Mouse (Mus musculus) ES-E14 (cell line): ENCODE measurements at regions not wholly inside any gene's neighbourhood (a gene's known extent, or its start where the extent isn't known, plus 50 kb on each side); places are given as distances from the start of the nearest gene placed in this dataset.

Experiments used
- DNase-seq: peaks from one replicate; pipeline ENCODE4 v3.0.0-alpha.2; 2013; ENCODE audit warnings: low read depth, low spot score
- H3K27ac ChIP-seq: 2 replicates; pipeline ENCODE4 v1.5.1; 2012; ENCODE audit warnings: low read depth, mild to moderate bottlenecking, low read length, moderate library complexity, mixed read lengths; ENCODE audit not compliant: poor library complexity, insufficient read depth, severe bottlenecking
- H3K36me3 ChIP-seq: 2 replicates; pipeline ENCODE4 v1.6.1; 2012; ENCODE audit warnings: mild to moderate bottlenecking, low read length, moderate library complexity, mixed read lengths; ENCODE audit not compliant: control insufficient read depth, poor library complexity, insufficient read depth, severe bottlenecking
- H3K4me1 ChIP-seq, 2 experiments: fragments of 150-350 bp in 1 of 2; sonication (generic) in 1 of 2; 2 replicates each; pipeline ENCODE4 v1.6.1; 2012; ENCODE audit warnings: low read length in 2 of 2, mild to moderate bottlenecking in 1 of 2, mixed read lengths in 1 of 2; ENCODE audit not compliant: control insufficient read depth in 2 of 2, insufficient read depth in 2 of 2, poor library complexity in 1 of 2
- H3K4me3 ChIP-seq, 2 experiments: fragments of 150-350 bp in 1 of 2; sonication (generic) in 1 of 2; 2 replicates each; pipeline ENCODE4 v1.5.1; 2012; ENCODE audit warnings: low read length in 2 of 2, low read depth in 1 of 2, mild to moderate bottlenecking in 1 of 2, mixed read lengths in 1 of 2; ENCODE audit not compliant: insufficient read depth in 1 of 2, poor library complexity in 1 of 2, severe bottlenecking in 1 of 2
- H3K9ac ChIP-seq: 2 replicates; pipeline ENCODE4 v1.6.1; 2012; ENCODE audit warnings: low read depth, mild to moderate bottlenecking, low read length, mixed read lengths; ENCODE audit not compliant: poor library complexity, insufficient read depth, severe bottlenecking
- H3K9me3 ChIP-seq: fragments of 150-350 bp; sonication (generic); 2 replicates; pipeline ENCODE4 v1.6.1; 2012; ENCODE audit warnings: low read depth, mild to moderate bottlenecking, low read length; ENCODE audit not compliant: control insufficient read depth, insufficient read depth
- CHD2 ChIP-seq: IDR thresholded peaks from 2 replicates; pipeline ENCODE4 v1.6.1; 2014; ENCODE audit warnings: mild to moderate bottlenecking, low read depth, low read length, inconsistent platforms
- HCFC1 ChIP-seq: IDR thresholded peaks from 2 replicates; pipeline ENCODE4 v1.6.1; 2012; ENCODE audit warnings: low read length, inconsistent platforms, borderline replicate concordance; ENCODE audit not compliant: insufficient read depth
- MAFK ChIP-seq: IDR thresholded peaks from 2 replicates; pipeline ENCODE4 v1.6.1; 2014; ENCODE audit warnings: mild to moderate bottlenecking, low read depth, low read length, inconsistent platforms; ENCODE audit not compliant: insufficient read depth
- ZC3H11A ChIP-seq: IDR thresholded peaks from 2 replicates; pipeline ENCODE4 v1.6.1; 2012; ENCODE audit warnings: low read depth, mild to moderate bottlenecking, inconsistent platforms, low read length, borderline replicate concordance
- ZNF384 ChIP-seq: IDR thresholded peaks from 2 replicates; pipeline ENCODE4 v1.6.1; 2012; ENCODE audit warnings: low read depth, low read length, inconsistent platforms
- in situ Hi-C, 2 experiments: fragments of 600-800 bp; cut with MboI; formaldehyde crosslinking; loops; one replicate each; pipeline ENCODE4 v1.15.1; 2025; ENCODE audit warnings: low sequenced_read_pairs in 2 of 2, inconsistent platforms in 1 of 2; ENCODE audit not compliant: unreplicated experiment in 2 of 2

GRCm38 (mm10) chr15:16616812-16617211 is 111.7 kb upstream of the Cdh9 start:
- TF ChIP-seq MAFK (no peak), ZNF384 (no peak)
- in situ Hi-C loops, result no loop called here
- Histone ChIP-seq H3K4me3 (no peak overlapping the region), H3K9ac (no peak overlapping the region), H3K9me3 (peaks cover 5% of the 10 kb centered on the region), H3K4me1 (no peaks in the 10 kb centered on the region), H3K36me3 (no peaks in the 10 kb centered on the region), H3K27ac (0 out of 2 replicates have a peak overlapping the region, but pooled peaks have one; percentile 10)
- DNase-seq, result no peak

- in situ Hi-C loops, result no loop called here
- TF ChIP-seq MAFK (no peak), ZNF384 (peak; percentile 78; the same call in 1 of the 2 replicates), CHD2 (no peak)
- Histone ChIP-seq H3K27ac (peak overlapping the region; percentile 88), H3K9ac (no peak overlapping the region), H3K4me3 (no peak overlapping the region), H3K4me1 (peaks cover 0 to 10% of the 10 kb centered on the region in 2 experiments; a peak in 3 of 4 replicates), H3K9me3 (no peaks in the 10 kb centered on the region), H3K36me3 (peaks cover 4% of the 10 kb centered on the region; the same call in 1 of the 2 replicates)
- peak; percentile 60 for DNase-seq
These were observed 99.0 kb upstream of the Cdh9 start for GRCm38 (mm10) chr15:16629341-16630121.

- no peaks in the 10 kb centered on the region for H3K4me1 ChIP-seq
- no peaks in the 10 kb centered on the region for H3K9me3 ChIP-seq
- no peaks in the 10 kb centered on the region for H3K36me3 ChIP-seq
- H3K9ac ChIP-seq, result no peak overlapping the region
- DNase-seq, result no peak
- TF ChIP-seq MAFK (no peak), ZNF384 (no peak), ZC3H11A (no peak), HCFC1 (no peak), CHD2 (no peak)
- H3K4me3 ChIP-seq, result no peak overlapping the region
- in situ Hi-C loops, result no loop called here
- no peak overlapping the region for H3K27ac ChIP-seq
These were observed 88.9 kb upstream of the Cdh9 start for GRCm38 (mm10) chr15:16639631-16640030.

- H3K4me1 ChIP-seq, result no peaks in the 10 kb centered on the region
- H3K9me3 ChIP-seq, result no peaks in the 10 kb centered on the region
- in situ Hi-C loops, result no loop called here
- H3K4me3 ChIP-seq, result no peak overlapping the region
- H3K9ac ChIP-seq, result no peak overlapping the region
- H3K27ac ChIP-seq, result no peak overlapping the region
- H3K36me3 ChIP-seq, result no peaks in the 10 kb centered on the region
- TF ChIP-seq ZNF384 (no peak), HCFC1 (no peak), MAFK (no peak), CHD2 (no peak), ZC3H11A (no peak)
- no peak for DNase-seq
These were observed 75.5 kb upstream of the Cdh9 start for GRCm38 (mm10) chr15:16652934-16653669.
